Mouse (Mus musculus) G1E (cell line): Measurements from ENCODE around the gene Dscaml1. TPM values are rescaled to one million over a fixed set of nuclear protein-coding genes. Genes with fewer than 3 reads are reported as not detected.

Experiments
- ATAC-seq: 2 replicates; pipeline ENCODE4 v1.8.0; 2016; ENCODE audit warnings: mild to moderate bottlenecking; ENCODE audit not compliant: insufficient number of reproducible peaks, poor library complexity, low FRiP score, severe bottlenecking; ENCODE audit errors: extremely low read depth
- DNase-seq: peaks from one replicate; pipeline ENCODE4 v3.0.0; 2012; ENCODE audit warnings: low spot score
- H3K27me3 ChIP-seq: 2 replicates; pipeline ENCODE4 v1.6.1; 2012; ENCODE audit warnings: mild to moderate bottlenecking, low read length, inconsistent platforms; ENCODE audit not compliant: insufficient read depth
- H3K36me3 ChIP-seq: replicated peaks from 2 replicates; pipeline ENCODE3; 2012; ENCODE audit warnings: mild to moderate bottlenecking, inconsistent platforms
- H3K4me1 ChIP-seq: 2 replicates; pipeline ENCODE4 v1.6.1; 2012; ENCODE audit warnings: low read depth, low read length, inconsistent platforms, mixed read lengths; ENCODE audit not compliant: insufficient read depth
- H3K4me3 ChIP-seq: 2 replicates; pipeline ENCODE4 v1.5.1; 2012; ENCODE audit warnings: low read depth, mild to moderate bottlenecking, inconsistent platforms, low read length, moderate library complexity, mixed read lengths
- H3K9me3 ChIP-seq: replicated peaks from 2 replicates; pipeline ENCODE4 v1.6.1; 2012; ENCODE audit warnings: inconsistent platforms
- CTCF ChIP-seq: IDR thresholded peaks from 2 replicates; pipeline ENCODE4 v1.5.1; 2012; ENCODE audit warnings: low read depth, low read length, inconsistent platforms, mixed read lengths
- GATA1 ChIP-seq: IDR thresholded peaks from 2 replicates; pipeline ENCODE4 v1.6.1; 2012; ENCODE audit warnings: borderline replicate concordance, low read length, inconsistent platforms, mixed read lengths
- GATA2 ChIP-seq: IDR thresholded peaks from 2 replicates; pipeline ENCODE4 v1.6.1; 2012; ENCODE audit warnings: low read depth, low read length, inconsistent platforms, borderline replicate concordance
- POLR2AphosphoS5 ChIP-seq: IDR thresholded peaks from 2 replicates; pipeline ENCODE4 v1.6.1; 2012; ENCODE audit warnings: low read depth, low read length, inconsistent platforms; ENCODE audit not compliant: insufficient replicate concordance
- TAL1 ChIP-seq: conservative IDR thresholded peaks from 2 replicates; pipeline ENCODE4 v1.6.1; 2012; ENCODE audit warnings: low read depth, low read length, inconsistent platforms, mixed read lengths
- polyA plus RNA-seq: library from polyadenylated mRNA; stranded (reverse); fragments of >175 nt; gene quantifications from 2 replicates; pipeline ENCODE4 v1.2.3, GENCODE M21; 2012
- total RNA-seq, 2 experiments: library from RNA; stranded (forward) in 1 of 2; stranded (reverse) in 1 of 2; fragments of 200-1000 nt in 1 of 2; fragments of >200 nt in 1 of 2; fragmentation: Nextera tagmentation in 1 of 2; gene quantifications; 2 replicates each; pipeline ENCODE4 v1.2.3; 2014 to 2017

The Dscaml1 gene
- total and polyA plus RNA-seq, 3 experiments: 0.22 TPM; not detected in 2

DNA sequence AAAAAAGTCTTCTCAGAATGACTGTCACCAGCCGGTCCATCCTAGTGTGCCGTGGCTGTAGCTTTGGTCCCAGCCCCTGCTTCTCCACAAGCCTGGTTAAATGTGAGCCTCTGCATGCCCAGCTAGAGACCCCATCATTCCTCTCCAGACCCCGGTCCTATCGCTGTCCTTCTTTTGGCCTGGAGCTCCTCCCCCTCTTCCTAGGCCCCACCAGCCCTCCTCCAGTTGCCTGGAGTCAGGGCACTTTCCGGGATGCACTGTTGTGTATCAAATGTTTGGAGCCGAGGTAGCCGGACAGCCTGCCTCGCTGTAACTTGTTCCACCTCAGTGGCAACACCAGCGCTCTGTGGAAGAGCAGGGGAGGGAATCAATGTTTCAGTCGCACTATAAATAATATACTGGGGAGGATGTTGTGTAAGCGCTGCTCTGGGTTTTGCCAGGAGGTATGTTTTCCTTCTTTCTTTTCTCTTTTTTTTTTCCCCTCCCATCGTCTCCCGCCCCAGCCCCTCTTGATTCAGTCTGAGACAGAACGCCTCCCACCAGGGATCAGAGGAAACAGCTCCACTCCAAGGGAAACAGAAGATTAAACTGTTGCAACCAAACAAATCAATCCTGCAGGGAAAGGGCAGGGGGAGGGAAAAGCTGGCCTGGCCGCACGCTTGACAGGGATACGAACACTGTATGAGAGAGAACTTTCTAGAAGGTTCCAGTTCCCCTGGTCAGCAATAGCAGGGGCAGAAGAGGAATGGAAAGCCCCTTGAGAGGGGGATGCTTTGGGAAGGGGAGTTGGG lies 128.8 kb downstream of the Dscaml1 start:
- ATAC-seq (no peak), DNase-seq (no peak)
- Histone ChIP-seq H3K4me1 (no peaks in the 10 kb centered on the region), H3K4me3 (no peak overlapping the region), H3K9me3 (no peaks in the 10 kb centered on the region), H3K36me3 (no peaks in the 10 kb centered on the region), H3K27me3 (no peaks in the 10 kb centered on the region)
- no peak for TF ChIP-seq GATA2
- no peak for TF ChIP-seq GATA1
- TF ChIP-seq CTCF: no peak
- no peak for TF ChIP-seq POLR2AphosphoS5
- no peak for TF ChIP-seq TAL1

DNA sequence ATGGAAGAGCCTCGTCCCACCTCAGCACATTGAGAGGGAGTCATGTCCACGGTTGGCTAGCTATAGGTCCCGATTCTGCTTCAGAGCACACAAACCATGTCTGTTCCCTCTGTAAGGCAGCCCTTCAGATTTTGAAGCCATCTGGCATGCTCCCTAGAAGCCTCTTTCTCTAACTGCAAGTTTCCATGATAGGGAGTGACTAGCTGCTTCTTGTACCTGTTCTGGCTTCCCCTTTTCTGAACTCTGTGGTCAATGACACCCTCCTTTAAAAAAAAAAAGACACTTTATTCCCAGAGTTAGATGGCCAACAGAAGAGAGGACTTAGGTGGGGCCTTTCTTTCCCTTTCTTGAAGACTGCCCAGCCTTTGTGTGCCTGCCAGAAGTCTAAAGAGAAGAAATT lies 130.5 kb downstream of the Dscaml1 start:
- Histone ChIP-seq H3K27me3 (0 out of 2 replicates have a peak, but pooled peaks cover 3% of the 10 kb centered on the region), H3K4me3 (no peak overlapping the region)
- no peak for ATAC-seq

DNA sequence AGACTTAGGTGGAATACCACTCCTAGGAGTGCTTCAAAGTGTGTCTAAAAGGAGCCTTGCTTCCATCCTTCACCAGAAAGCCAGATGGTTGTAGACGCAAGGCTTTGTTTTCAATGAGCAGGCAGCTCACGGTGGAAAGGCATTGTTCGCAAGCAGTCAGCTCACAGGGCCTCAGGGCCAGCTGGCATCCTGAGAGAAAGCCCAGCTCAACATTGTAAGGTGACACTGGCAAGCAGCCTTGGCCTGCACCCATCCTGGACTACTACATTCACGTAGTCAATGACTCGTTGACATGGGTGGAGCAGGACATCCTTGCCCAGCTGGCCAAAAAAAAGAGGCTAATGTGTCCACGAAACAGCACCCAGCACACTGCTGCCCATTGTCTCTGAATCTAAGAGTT lies 134.6 kb downstream of the Dscaml1 start:
- TF ChIP-seq GATA1 (no peak), POLR2AphosphoS5 (no peak), TAL1 (no peak), CTCF (no peak), GATA2 (no peak)
- peaks cover 6% of the 10 kb centered on the region; the same call in 1 of the 2 replicates for H3K27me3 ChIP-seq

More for the DNA sequence above, 130.5 kb downstream of the Dscaml1 start:
- Histone ChIP-seq H3K4me1 (no peaks in the 10 kb centered on the region), H3K9me3 (no peaks in the 10 kb centered on the region), H3K36me3 (no peaks in the 10 kb centered on the region)
- DNase-seq: no peak
- TF ChIP-seq TAL1 (no peak), POLR2AphosphoS5 (no peak), GATA1 (no peak), CTCF (no peak), GATA2 (no peak)

DNA sequence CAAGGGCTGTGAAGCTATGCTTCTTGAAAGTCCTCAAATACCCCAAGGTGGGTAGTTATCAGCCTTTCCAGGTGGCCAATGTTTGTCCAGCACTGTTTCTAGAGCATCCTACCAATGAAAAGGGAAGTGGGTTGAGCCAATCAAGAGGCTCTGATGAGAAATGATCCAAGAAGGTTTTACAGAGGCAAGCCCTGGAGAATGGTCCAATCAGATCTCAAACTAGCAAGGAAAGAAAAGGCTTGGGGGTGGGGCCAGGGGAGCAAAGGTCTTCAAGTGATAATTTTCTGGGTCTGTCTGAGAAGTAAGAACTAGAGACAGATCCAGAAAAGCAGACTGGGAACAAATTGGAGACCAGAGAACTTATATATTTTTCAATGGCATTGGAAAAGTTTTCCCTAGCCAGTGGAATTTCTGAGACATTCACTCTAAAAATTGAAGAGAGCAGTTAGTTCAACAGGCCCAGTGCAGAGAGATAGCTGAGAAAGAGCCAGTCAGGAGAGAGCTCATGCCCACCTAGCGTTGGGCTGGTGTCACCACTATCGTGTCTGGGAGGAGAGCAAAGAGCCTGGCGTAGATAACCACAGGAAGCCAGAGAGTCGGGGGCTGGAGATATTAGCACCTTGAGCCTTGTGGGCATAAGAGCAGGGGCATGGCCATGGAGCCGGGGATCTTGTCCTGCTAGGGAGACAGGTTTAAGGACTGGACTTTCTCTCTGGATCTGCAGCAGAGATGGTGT lies 140.6 kb downstream of the Dscaml1 start:
- DNase-seq (no peak), ATAC-seq (no peak)
- Histone ChIP-seq H3K36me3 (no peaks in the 10 kb centered on the region), H3K27me3 (peaks cover 6% of the 10 kb centered on the region; the same call in 1 of the 2 replicates), H3K9me3 (no peaks in the 10 kb centered on the region), H3K4me3 (no peak overlapping the region), H3K4me1 (no peaks in the 10 kb centered on the region)
- TF ChIP-seq POLR2AphosphoS5 (no peak), CTCF (no peak), GATA1 (no peak), TAL1 (no peak), GATA2 (no peak)

More for the DNA sequence above, 134.6 kb downstream of the Dscaml1 start:
- ATAC-seq (no peak), DNase-seq (no peak)
- Histone ChIP-seq H3K36me3 (no peaks in the 10 kb centered on the region), H3K4me1 (no peaks in the 10 kb centered on the region), H3K4me3 (no peak overlapping the region), H3K9me3 (no peaks in the 10 kb centered on the region)

DNA sequence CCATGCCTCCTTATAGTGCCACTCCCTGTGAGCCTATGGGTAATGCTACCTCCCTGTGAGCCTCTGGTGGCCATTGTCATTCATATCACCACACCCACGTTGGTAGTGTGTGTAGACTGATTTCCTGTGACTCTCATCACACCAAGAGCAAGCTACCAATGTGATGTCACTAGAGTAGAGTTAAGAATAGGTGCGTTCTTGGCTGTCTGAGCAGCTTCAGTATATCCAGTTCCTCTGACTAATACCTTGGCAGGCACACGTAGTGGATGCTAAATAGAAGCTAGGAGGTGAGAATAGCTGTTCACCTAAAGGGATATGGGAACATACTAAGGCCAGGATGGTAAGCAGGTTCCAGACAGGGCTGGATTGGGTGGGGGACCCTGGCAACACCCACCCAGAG lies 143.3 kb downstream of the Dscaml1 start:
- DNase-seq: no peak
- no peak for TF ChIP-seq GATA1
- no peak for TF ChIP-seq TAL1
- no peak for TF ChIP-seq CTCF
- TF ChIP-seq GATA2: no peak
- TF ChIP-seq POLR2AphosphoS5: no peak
- no peak overlapping the region for H3K4me3 ChIP-seq
- H3K4me1 ChIP-seq: no peaks in the 10 kb centered on the region
- no peak for ATAC-seq
- H3K36me3 ChIP-seq: no peaks in the 10 kb centered on the region
- peaks cover 5% of the 10 kb centered on the region; the same call in 1 of the 2 replicates for H3K27me3 ChIP-seq
- no peaks in the 10 kb centered on the region for H3K9me3 ChIP-seq

GRCm38 (mm10) chr9:45570346-45570745 lies 143.9 kb downstream of the Dscaml1 start:
- DNase-seq (no peak), ATAC-seq (no peak)
- no peaks in the 10 kb centered on the region for H3K36me3 ChIP-seq
- no peak overlapping the region for H3K4me3 ChIP-seq
- H3K9me3 ChIP-seq: no peaks in the 10 kb centered on the region
- H3K4me1 ChIP-seq: no peaks in the 10 kb centered on the region
- no peak for TF ChIP-seq POLR2AphosphoS5
- no peak for TF ChIP-seq GATA1
- no peak for TF ChIP-seq GATA2
- TF ChIP-seq TAL1: no peak
- TF ChIP-seq CTCF: no peak
- H3K27me3 ChIP-seq: peaks cover 5% of the 10 kb centered on the region; the same call in 1 of the 2 replicates
